Mouse (Mus musculus): ENCODE results near the gene Clec2g. TPM values are rescaled to one million over a fixed set of nuclear protein-coding genes. Genes with fewer than 3 reads are reported as not detected.
"Not testable (repeated sequence)": the region's sequence is repeated elsewhere in the genome, so short reads cannot be mapped to it uniquely, and the experiment has no call there.

The Clec2g gene
- total RNA-seq, 2 experiments from 2014 or later, result 3.5 to 3.6 TPM

GRCm38 (mm10) chr6:128970508-128971393, 36.6 kb downstream of the Clec2g start:
- intact Hi-C loops (cut with DNase I), result loop anchor here (1.0 kb wide), 1 partner anchor 82 kb away; no protein-coding TSS in a partner anchor

GRCm38 (mm10) chr6:128971394-128972039, 37.3 kb downstream of the Clec2g start:
- intact Hi-C loops (cut with DNase I), result loop anchor here (1.0 kb wide), 1 partner anchor 83 kb away; no protein-coding TSS in a partner anchor
- no peak for DNase-seq

More at GRCm38 (mm10) chr6:128970508-128971393, 36.6 kb downstream of the Clec2g start:
- DNase-seq, result not testable (repeated sequence)

DNA sequence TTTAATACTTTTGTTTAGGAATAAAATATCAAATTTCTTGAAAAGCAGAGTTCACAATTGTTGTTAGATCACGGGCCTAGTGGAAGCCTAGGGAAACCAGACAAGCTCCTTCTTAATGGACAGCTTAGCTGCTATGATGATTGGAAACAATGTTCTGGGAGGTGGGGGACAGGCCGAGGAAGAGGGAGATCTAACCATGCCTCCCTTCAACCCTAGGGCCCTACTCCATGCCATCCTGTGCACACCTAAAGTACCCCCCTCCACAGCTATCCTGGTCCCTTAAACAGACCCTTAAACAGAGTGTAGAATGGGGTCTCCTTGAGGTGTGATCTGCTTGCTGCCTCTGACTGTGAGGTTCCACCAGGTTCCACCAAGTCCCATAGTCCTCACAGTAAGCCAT, 38.0 kb downstream of the Clec2g start:
- no peak for DNase-seq
- intact Hi-C loops (cut with DNase I), result no loop called here

GRCm38 (mm10) chr6:128972687-128973438, 38.7 kb downstream of the Clec2g start:
- no peak for DNase-seq
- intact Hi-C loops (cut with DNase I), result no loop called here

GRCm38 (mm10) chr6:128973439-128973697, 39.2 kb downstream of the Clec2g start:
- intact Hi-C loops (cut with DNase I), result no loop called here
- DNase-seq, result no peak

DNA sequence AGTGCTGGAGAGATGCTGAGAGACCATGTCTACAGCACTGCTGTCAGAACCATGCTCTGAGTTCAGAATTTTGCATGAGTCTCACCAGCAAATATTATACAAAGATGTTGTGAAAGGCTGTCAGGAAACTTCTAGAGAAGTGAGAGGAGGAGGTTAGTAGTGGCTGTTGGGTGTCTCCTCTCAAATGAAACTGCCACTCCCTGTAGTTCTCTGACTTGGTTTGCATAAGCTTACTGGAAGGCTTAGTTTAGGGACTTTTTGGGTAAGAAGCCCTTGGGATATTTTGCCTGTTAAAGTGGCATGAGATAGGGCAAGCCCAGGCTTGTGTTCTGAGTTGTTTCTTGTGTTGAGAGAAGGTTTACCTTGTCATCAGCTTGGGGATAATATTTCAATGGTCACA, 40.7 kb downstream of the Clec2g start:
- intact Hi-C loops (cut with DNase I); DNase-seq: not testable (repeated sequence)

DNA sequence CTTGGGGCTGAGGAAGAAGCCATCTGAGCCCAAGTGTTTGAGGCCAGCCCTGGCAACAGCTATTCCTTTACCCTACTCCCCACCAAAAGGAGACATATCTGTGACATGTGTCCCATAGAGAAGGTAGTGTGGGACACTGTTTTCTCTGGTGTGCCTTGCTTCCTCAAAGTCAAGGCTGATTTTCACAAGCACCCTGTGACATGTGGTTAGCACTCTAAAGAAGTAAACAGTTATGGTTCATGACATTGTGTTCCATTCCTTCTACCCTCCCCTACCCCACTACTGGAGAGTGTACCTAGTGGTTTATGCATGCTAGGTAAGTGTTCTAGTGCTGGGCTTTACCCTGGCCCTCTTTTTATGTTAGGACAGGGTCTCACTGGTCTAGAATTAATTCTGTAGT, 42.0 kb downstream of the Clec2g start:
- intact Hi-C loops (cut with DNase I), result no loop called here
- DNase-seq, result no peak

DNA sequence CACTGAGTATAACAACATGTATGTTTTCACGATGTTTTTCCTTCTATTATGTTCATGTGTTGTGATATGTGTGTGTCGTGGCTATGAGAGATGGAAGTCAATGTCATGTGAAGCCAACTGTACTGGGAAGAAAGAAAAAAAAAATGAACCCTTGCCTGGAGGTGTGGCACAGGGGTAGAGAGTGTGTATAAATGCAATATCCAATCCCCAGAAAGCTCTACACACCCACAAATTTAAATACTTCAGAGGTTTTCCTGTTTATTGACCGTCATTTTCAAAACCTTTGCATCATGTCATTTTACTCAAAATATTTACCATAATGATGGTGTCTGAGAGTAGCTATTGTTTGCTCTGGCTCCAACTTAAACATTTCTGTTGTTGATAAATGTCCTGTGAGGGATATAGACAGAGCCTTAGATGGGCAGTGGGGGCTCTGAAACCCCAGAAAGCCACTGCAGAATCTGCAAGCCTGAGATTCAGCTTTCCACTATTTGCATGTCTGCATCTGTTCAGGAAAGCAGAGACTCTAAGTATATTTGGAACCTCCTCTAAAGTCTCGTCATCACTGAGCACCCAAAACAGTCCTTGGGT, 47.9 kb downstream of the Clec2g start:
- intact Hi-C loops (cut with DNase I), result loop anchor here (5.0 kb wide), 1 partner anchor 205 kb away; no protein-coding TSS in a partner anchor

DNA sequence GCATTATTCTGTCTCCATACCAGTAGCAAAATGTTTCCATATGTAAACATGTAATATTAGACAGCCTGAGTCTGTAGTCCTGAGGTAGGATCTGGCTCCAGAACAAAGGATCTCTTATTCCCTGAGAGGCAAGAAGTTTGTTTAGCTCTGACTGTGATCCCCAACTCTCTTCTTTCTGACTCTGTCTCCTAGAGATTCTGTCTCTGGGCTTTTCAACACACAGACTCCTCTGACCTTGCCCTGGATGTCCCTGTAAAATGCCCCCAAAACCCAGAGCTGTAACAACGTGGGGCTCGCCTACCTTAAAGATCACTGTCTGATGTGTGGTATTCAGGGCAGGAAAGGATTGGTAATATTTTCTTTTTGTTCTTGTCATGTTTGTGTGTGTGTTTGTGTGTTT, 58.2 kb downstream of the Clec2g start:
- DNase-seq, result no peak
- intact Hi-C loops (cut with DNase I), result no loop called here

More for the DNA sequence above, 47.9 kb downstream of the Clec2g start:
- DNase-seq, result not testable (repeated sequence)

- DNase-seq, result no peak
- intact Hi-C loops (cut with DNase I), result no loop called here
Observed at GRCm38 (mm10) chr6:128992753-128993152, 58.6 kb downstream of the Clec2g start.

- intact Hi-C loops (cut with DNase I), result no loop called here
- DNase-seq, result no peak
Observed at GRCm38 (mm10) chr6:128993221-128993620, 59.0 kb downstream of the Clec2g start.

GRCm38 (mm10) chr6:128994336-128994735, 60.2 kb downstream of the Clec2g start:
- DNase-seq, result no peak

GRCm38 (mm10) chr6:128994742-128995141, 60.6 kb downstream of the Clec2g start:
- intact Hi-C loops (cut with DNase I), result no loop called here
- no peak for DNase-seq

More at GRCm38 (mm10) chr6:128994336-128994735, 60.2 kb downstream of the Clec2g start:
- intact Hi-C loops (cut with DNase I), result no loop called here

GRCm38 (mm10) chr6:128995250-128996053, 61.3 kb downstream of the Clec2g start:
- intact Hi-C loops (cut with DNase I), result no loop called here
- no peak for DNase-seq

GRCm38 (mm10) chr6:128996054-128996767, 62.0 kb downstream of the Clec2g start:
- intact Hi-C loops (cut with DNase I), result no loop called here
- DNase-seq, result no peak

DNA sequence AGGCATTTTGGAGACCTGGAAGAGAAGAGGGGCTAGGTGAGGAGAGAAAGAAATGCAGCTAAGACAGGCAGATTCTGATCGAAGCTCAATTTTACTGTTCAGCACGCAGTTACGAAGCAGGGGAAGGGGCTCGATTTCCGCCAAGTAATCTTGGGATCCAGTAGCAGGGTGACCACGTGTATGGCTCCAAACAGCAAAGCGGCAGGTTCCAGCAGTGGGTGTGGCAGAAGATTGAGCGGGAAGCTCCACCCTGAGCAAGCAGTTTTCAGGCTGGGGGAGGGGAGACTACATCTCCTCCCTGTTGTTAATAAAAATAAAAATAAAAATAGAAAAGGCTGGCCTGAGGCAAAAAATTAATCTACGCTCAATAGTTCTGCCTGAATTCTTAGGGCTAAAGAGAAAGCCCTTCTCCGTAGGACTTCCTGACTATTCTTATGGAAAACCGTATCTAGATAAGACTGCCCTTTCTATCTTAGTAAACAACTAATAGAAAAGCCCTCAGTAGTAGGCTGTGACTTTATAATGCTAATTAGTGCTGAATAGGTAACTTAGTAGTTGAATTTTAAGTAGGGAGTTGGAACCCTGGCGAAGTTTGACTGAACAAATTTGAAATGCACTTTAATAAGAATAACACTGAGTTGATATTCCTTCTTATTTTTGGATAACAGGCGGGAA, 62.7 kb downstream of the Clec2g start:
- no peak for DNase-seq
- intact Hi-C loops (cut with DNase I), result no loop called here

DNA sequence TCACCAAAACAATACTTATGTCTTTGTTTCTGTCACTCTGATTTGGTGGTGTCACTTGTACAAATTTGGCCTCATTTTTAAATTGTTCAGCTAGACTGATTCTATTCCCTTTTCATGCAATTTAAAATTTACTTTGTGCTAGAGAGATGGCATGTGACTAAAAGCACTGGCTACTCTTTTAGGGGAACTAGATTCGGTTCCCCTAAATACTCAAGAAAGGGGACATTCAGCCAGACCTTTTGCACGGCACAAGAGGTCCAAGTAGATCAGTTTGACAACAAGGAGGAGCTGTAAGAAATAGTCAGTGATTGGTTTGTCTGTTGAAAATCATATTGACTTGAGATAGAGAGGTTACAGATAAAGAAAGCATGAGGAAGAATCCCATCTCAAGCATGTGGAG, 67.2 kb downstream of the Clec2g start:
- intact Hi-C loops (cut with DNase I), result no loop called here
- DNase-seq, result no peak

- intact Hi-C loops (cut with DNase I), result no loop called here
Observed at GRCm38 (mm10) chr6:129008552-129008951, 74.4 kb downstream of the Clec2g start.

More at GRCm38 (mm10) chr6:129008552-129008951, 74.4 kb downstream of the Clec2g start:
- DNase-seq, result no peak
